Mouse (Mus musculus) left cerebral cortex, adult 11 months (tissue): Measurements from ENCODE around the gene Zmat5.

Experiments
- DNase-seq: peaks from one replicate; pipeline ENCODE4 v3.0.0; 2022; ENCODE audit warnings: low spot score

Gene Zmat5

DNA sequence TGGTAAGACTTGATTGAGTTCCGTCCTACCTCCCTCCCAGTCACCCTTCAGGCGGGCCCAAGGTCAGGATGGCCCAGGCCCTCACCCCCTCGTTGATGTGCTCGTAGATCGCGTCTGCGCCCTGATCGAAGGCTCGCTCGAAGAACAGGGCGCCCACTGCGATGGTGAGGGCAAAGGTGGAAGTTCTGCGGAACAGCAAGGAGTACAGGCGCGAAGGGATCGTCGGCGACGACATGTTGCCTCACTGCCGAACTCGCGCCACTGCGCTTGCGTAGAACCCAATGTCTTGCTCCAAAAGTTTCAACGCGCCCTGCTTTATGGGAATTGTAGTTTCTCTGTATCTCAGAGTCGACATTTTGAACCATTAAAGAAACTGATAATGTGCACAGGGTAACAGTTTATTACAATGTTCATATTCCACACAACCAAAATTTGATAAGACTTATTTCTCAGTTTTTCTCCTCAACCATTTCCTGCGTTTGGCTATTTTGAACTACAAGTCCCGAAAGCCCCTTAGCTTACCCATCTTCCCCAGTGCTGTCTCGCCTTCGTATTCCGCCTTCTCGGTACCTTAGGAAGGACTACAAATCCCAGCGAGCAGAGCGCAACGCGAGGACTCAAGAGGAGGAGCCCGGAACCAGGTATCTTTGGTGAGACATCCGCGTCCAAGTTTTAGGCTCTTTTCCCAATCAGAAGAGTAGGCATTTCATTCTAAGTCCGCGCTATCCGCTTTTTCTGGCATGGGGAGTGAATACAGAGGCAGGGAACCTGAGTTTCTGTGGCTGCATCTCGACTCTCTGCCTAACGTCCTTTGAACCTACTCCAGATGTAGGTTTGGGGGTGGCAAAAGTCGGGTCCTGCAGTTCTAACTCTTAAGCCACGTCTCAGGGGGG is at the start of gene Zmat5, which contains the start of gene Uqcr10:
Zmat5 (plus strand) TSS at position 607 of the 893 bp plus-strand sequence.
Uqcr10 (minus strand) TSS at position 271 of the 893 bp plus-strand sequence.
- DNase-seq = peak; percentile 92

DNA sequence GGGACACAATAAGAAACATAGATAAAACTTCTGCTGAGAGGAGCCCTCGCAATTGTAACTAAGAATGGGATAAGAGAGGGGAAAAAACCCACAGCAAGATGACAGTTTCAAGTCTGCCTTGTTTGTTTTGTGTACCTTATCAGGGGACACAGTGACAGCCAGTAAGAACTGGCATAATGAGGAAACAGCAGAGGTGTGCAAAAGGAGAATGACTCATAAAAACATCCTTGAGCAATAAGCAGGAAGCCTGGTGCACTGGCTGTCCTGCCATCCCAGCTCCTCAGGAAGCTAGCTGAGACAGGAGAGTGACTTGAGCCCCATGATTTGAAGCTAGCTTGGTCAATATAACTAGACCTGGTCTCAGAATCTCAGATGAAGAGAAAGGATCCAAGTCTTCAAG is 44.7 kb upstream of the Zmat5 start:
- DNase-seq = no peak

DNA sequence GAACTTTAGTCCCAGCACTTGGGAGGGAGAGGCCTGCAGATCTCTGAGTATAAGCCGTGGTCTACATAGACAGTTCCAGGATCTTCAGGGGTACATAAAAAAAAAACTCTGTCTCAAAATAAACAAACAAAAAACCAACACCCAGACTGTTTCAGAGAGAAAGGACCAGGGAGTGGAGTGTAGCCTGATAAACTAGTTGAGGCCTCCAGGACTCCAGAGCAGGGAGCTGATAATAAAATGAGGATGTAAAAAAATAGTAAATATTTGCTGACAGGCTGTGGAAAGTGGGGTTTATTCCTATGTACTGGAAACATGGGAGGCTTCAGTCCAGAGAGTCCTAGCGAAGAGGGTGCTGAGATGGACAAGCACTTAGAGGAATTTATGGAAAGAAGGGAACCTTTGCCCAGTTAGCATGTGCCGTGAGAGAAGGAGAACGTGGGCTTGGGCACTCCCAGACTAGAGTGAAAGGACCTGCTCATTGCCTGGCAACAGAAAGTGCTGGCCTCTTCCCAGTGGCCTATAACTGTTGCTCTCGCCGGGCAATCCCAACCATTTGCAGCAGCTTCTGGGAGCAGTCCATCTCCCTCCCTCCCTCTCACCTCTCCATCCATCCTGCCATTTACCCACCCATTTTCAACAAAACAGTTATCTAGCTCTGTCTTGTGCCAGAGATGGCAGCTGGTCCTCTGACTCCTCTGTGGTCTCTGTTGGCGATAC is 44.0 kb upstream of the Zmat5 start:
- DNase-seq = no peak

DNA sequence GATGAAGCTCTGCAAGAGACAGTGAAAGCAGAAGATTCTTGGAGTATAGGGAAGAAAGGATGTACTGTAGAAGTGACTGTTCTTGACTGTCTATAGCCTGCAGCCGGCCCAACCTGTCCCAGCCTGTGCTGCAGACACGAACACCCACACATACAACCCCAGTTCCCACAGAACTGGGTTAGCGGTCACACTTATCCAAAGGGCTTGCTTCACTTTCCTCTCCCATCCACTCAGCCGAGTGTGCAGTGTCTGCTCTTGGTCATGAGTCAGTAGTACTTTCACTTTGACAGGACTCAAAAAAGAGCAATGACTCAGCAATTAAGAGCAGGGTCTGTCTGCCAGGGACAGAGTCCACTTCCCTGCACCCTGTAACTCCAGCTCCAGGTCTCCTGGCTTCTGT is 43.2 kb upstream of the Zmat5 start:
- DNase-seq = no peak

DNA sequence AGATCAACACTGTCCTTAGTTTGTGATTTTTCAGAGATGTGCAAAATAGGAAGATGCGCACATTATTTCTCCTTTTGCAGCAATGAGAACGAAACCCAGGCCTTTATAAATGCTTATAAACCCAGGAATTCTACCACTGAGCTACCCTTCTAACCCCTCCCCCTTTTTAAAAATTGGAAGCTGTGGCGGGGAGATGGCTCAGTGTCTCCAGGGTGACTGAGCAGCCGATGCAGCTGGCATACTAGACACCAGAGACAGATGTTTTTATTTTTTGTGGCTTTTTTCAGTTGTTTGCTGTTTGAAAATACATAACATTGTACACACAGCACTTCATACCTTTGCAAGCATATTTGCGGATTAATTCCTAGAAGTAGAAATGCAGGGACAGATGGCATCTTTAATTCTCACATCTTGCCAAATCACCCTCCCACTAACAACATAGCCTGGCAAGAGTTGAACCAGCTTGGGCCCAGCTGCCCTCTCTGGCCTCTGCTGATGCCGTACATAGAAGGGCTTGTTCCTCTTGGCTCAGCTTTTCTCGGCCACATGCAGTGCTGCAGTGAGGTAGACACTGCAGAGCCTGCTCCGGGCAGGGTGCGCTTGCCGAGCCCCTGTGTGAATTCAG is 42.5 kb upstream of the Zmat5 start:
- no peak for DNase-seq

DNA sequence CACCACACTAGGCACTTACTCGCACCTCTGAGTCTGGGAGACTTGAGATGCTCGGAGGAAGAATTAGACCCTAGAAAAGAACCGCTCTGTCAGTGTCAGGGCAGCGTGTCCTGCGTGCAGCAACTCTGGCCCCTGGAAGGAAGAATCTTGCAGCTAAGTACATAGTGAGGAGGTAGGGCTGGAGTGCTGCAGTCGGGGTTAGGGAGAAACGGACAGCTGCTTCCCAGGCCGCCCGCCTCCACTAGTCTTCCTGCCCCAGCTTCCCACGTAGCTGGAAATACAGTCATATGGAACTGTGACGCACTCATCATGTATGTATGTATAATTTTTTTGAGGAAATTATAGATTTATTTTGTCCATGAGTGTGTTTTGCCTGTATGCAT is 42.0 kb upstream of the Zmat5 start:
- no peak for DNase-seq

DNA sequence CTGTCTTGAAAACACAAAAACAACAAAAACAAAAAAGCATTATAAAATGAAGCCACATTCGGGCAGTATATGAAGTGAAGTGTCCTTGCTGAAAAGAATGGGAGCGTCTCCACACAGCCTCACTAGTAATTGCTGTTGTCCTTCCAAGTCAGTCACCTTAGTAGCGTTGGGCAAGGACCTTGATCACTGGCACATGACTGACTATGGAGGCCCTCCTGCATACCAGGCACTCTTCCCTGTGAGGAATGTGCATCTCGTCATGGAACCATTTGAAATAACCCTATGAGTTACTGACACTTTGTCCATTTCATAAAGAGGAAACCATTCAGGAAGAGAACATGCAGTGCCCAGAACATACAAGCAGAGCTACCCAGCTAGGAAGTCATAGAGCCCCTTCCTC is 32.7 kb upstream of the Zmat5 start:
- no peak for DNase-seq

DNA sequence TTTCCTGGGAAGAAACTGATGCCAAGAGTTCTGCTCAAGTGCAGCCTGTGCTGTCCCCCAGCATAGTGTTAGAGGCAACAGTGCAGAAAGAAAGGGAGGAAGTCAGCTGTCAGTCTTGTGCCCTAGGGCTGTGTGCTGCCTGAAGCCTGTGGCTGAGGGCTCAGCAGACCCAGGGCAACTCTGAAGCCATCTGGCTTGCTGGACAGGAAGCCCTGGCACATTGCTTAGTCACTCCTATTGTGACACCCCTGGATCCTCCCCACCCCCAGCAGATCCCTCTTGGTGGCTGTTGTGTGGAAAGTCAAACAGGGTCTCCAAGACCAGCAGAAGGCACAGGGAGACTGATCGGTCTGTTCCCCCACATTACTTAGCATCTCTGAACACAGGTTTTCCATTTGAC is 29.9 kb upstream of the Zmat5 start:
- DNase-seq = no peak

DNA sequence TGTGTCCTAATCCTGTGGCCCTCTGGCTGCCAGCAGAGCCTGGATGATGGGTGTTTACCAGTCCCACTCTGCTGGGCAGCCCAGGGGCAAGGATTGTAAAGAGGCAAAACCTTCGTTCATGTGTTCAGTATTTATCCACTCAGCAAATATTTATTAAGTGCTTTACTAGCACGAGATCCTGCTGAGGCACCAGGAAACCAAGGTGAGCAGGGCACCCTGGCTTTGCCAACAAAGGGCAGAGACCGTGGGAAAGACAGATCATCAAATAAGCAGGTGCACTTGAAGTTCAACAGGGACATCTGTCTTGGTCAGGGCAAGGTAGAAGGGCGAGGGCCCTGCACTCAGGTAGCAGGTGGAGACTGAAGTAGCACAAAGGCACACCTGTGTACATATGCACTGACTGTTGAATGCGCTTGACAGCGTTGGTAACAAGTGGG is 29.3 kb upstream of the Zmat5 start:
- DNase-seq = no peak

DNA sequence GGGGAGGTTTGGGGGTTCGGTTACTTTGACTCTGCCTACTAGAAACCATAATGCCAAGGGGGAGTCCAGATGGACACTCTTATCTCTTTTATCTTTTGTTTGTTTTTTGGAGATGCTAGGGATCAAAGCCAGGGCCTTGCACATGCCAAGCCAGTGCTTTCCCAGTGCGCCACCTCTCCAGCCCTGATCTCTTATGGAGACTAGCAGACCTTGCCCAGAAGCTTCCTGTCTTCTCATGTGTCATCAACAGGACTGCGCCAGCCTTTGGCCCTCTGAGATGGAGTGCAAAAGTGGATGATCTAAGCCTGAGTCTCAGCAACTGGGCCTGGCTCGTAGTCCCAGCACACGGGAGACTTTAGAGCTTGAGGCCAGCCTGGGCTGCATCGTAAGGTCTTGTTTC is 28.8 kb upstream of the Zmat5 start:
- no peak for DNase-seq

DNA sequence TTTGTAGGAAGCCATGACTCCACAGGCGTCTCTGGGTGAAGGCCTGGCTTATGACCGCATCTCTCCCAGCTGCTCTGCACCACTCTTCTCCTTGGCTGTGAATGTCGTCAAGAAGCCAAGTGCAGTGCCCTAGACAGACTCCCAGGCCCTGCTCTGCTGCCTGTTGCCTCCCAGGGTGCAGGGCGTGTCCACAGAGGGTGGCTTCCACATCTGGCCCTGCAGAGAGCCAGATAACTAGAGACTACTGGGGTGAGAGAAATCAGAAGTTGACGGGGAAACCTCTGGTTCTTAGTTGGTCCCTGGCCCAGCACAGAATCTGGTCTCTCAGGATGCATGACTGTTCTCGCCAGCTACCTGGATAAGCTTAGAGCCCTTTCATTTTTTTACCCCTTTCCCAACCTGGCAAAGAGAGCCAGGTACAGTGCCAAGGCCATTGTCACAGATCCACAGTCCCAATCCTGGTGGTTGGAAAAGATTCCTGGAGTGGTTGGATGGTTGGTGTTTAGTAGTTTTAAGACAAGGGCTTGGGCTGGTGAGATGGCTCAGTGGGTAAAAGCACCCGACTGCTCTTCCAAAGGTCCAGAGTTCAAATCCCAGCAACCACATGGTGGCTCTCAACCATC is 27.1 kb upstream of the Zmat5 start:
- no peak for DNase-seq

DNA sequence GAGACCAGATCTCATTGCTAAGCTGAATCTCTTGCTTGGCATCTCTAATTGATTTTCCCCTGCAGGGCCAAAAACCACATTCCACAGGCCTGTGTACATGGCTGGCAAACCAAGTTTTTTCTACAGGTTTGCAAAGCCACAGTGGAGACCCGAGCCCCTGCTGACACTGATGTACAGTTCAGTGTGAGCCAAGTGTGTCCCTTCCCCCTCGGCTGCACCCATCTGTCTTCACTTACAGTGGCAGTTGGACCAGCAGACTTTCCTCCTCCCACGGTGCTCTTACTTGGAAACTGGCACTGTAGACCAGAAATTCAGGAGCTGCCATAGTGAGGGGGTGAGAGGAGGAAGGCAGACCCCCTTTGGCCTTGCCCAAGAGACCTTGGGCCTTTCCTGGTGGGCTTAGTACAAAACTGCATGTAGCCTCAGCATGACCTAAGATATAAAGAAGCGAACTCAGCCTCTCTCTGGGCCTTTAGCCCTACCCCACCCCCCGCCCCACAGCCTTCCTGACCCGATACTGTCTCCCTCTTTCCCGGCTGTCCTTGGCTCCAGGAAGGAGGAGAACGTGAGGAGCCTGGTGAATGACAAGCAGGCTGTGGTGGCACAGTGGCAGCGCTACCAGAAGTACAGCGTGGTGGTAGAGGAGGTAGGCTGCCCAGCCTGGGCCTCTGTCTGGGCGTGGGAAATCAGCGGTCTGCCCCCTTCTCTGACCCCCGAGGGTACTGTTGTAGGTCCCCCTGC is 25.6 kb upstream of the Zmat5 start:
- no peak for DNase-seq

DNA sequence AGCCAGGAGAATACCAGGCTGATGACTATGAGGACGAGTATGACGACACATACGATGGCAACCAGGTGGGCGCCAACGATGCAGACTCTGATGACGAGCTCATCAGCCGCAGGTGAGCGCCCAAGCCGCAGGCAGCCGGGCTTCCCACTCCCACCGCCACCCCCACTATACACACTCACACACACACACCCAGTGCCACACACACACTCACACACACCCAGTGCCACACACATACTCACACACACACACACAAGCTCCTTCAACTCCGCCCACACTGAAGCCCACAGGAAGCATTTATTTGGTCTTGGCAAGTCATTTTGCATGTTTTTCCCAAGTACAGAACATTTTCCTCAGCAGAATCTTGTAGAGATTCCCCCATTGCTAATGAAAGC is 25.0 kb upstream of the Zmat5 start:
- no peak for DNase-seq

DNA sequence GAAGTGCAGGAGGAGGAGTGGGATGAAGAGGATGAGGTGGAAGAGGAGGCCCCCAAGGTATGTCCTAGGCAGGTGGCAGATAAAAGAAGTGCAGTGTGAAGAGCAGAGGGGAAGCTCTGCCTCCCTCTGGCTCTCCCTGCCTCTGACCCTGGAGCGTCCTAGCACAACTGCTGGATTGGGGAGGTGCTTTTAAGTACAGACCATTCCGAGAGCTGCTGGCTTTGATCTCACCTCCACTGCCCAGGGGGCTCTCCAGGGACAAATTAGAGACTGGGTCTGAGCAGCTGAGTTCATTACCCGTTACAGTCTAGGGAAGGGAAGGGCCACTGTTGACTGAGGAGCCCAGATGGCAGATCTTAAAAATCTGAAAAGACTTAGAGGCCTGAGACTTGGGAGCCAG is 24.4 kb upstream of the Zmat5 start:
- no peak for DNase-seq

DNA sequence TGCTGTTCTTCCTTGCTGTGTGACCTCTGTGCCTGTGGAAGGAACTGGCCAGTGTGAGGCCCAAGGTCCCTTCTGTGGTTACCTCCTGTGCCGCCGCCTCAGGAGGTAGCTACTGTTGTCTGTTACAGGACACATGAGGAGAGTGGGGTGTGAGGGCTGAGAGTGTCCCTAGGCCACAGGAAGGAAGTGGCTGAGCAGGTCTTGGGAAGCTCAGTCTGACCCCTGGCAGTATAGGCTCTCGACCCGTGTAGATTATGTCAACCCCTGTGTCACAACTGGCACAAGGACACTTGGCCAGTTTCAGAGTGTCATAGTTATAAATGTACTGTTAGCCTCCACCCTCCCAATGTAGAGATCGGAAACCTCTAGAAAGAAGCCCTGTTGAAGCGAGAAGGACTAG is 21.0 kb upstream of the Zmat5 start:
- DNase-seq = no peak

DNA sequence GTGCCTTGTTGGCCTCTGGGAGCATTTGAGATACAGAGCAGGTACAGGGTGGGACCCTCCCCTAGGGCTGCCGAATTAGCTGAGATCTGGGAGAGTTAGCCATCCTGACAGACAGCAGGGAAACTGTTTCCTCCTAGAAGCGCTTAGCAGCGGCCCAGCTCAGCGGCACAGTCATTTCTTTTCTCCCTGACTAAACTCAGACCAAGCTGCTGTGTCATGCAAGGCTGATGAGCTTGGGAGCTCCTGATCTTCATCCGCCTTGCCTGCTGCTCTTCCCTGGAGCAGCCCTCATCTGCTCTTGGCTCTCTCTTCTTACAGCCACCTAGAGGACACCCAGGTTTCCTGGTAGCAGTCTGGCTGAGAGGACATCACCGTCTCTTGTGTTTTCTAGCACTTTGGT is 20.3 kb upstream of the Zmat5 start:
- DNase-seq = no peak

DNA sequence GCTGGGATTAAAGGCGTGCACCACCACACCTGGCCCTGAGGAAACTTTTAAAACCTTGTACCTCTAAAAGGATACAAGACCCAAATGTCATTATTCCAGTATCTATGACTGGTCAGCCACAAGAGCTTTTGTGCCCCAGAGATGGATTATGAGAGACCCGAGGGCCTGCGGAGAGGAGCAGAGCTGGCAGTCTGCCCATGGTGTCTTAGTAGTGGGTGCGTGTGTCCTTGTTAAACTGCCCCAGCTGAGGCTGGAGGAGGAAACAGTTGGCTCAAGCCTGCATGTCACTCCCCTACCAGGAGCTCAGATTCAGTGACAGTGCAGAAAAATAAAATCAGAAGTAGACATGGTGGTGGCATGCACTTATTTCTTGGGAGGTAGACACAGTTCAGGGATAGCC is 19.4 kb upstream of the Zmat5 start:
- no peak for DNase-seq

DNA sequence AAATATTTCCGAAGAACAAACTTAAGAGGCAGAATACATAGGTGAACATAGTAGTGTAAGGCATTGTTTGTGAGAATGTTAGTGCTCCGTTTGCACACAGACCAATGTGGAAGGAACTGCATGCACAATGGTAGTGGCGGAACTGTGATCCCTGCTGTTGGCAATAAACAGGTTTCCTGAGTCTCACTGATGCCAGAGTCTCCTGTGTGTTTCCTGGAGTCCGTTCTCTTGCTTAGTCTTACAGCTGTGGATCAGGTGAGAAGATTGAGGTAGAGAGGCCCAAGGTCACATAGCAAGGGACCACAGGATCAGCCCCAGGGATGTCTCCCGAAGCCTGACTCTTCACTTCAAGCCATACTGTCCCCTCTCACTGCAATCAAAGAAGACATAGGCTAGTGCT is 19.0 kb upstream of the Zmat5 start:
- no peak for DNase-seq

DNA sequence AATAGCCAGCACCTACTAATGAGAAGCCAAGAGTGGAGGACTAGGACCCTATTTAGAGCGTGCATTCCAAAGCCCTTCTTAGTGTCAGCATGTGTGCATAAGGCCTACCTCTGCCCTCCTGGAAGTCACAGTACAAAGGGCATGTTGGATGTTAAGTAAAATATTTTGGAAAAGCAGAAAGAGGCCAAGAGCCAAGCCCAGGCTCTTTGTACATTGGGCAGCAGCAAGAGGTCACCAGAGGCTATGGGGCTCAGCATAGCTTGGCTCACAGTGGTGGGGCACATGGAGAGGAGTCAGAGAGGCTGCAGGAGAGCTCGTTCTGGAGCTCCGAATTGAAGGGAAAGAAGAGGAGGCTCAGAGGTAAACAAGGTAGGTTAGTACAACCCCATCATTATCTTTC is 17.5 kb upstream of the Zmat5 start:
- DNase-seq = no peak

DNA sequence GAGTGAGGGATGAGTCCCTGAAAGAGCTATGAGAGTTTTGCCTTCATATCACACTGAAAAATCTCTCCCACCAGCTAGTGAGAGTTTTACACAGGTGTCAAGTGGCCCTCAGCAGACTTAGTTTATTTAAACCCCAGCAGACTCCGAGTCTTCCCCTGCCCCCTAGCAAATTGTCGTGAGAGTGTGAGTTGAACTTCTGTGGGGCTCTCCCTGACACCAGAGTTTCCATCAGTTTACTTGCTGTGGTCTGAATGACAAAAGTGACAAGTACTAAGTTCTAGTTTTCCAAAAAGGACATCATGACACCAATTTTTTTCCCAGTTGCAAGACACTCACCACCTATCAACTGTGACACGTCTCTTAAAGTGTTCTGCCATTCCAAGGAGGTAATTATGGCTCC is 16.6 kb upstream of the Zmat5 start:
- DNase-seq = no peak

DNA sequence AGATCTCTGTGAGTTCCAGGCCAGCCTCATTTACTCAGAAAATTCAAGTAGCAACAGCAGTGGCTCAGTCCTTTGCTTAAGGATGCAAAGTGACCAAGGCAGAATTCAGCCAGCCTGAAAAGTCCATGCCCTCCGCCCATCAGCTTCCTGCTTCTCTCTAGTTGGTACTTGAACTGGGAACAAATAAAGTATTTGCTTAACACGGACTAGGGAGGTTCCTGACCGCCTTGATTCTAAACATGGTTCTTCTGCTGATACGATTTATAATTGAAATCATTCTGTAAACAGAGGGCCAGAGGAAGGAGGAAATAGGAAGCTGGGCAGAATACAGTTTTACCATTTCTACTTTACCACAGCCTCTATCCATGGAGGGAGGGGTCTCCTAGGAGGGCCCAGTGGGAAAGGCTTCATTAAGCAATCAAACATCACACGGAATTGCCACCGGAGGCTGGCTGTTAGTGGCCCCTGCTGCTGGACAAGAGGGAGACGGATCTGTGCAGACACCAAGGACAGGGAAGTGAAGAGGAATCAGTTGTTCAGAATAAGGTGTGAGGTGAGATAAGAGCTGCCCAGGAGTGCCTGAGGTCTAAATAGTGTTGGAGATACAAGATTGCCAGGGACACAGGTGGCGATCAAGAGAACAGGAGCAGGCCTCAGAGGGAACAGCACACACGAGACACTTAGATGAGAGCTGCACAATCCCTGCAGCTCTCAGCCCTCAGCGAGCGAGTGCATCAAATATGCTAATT is 15.7 kb upstream of the Zmat5 start:
- no peak for DNase-seq
